Mouse (Mus musculus): ENCODE data around the gene Tfpi. TPM values are rescaled to one million over a fixed set of nuclear protein-coding genes. Genes with fewer than 3 reads are reported as not detected.
A peak's percentile ranks its signal among the peaks of the same experiment; 100 is the strongest.
"Not testable (repeated sequence)": the region's sequence is repeated elsewhere in the genome, so short reads cannot be mapped to it uniquely, and the experiment has no call there.

The Tfpi gene
- polyA plus RNA-seq (2015; fragmentation: Nextera tagmentation; extraction: Ambion mirVana), result 8.5 and 9.7 TPM in 2 replicates

DNA sequence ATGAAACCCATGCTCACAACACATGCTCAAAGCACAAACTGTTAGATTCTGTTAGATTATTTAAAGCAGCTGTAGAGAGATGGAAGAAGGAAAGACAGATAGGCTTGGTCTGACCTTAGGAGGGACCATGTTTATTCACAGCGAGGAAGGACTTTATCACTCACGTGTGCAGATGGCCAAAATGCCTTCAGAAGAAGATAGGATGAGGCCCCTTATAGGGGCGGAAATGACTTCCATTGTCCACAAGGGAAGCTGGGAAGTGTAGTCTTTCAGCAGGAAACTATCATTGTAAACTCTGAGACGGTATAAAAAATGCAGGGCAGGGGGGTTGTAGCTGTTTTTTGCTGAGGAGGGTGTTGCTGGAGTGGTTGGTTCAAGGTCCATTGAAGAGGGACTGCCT is at the start of gene Tfpi:
Gene Tfpi, minus strand, starts transcription at position 199 of the 400 bp plus-strand sequence.
- H3K36me3 ChIP-seq (ENCODE audit: poor library complexity, severe bottlenecking), result no peaks in the 10 kb centered on the region
- H3K27ac ChIP-seq, result no peak within 1 kb of the TSS
- no peak for ATAC-seq
- no peak within 1 kb of the TSS for H3K4me2 ChIP-seq
- H3K9ac ChIP-seq, result no peak within 1 kb of the TSS
- WGBS, result 76% methylated on average over 4 of the region's 4 CpGs
- H3K4me1 ChIP-seq, result no peaks in the 10 kb centered on the region
- H3K4me3 ChIP-seq, result no peak within 1 kb of the TSS
- no peaks in the 10 kb centered on the region for H3K9me3 ChIP-seq (replicated peaks)
- no peaks in the 10 kb centered on the region for H3K27me3 ChIP-seq

GRCm38 (mm10) chr2:84526221-84526620 is 49.6 kb upstream of the Tfpi start:
- Histone ChIP-seq H3K27ac (no peak overlapping the region), H3K4me1 (no peaks in the 10 kb centered on the region), H3K4me2 (no peak overlapping the region), H3K36me3 (ENCODE audit: poor library complexity, severe bottlenecking) (no peaks in the 10 kb centered on the region), H3K4me3 (no peak overlapping the region), H3K9ac (no peak overlapping the region), H3K27me3 (no peaks in the 10 kb centered on the region), H3K9me3 (replicated peaks) (no peaks in the 10 kb centered on the region)
- 81% methylated on average over 7 of the region's 7 CpGs for WGBS
- no peak for ATAC-seq

DNA sequence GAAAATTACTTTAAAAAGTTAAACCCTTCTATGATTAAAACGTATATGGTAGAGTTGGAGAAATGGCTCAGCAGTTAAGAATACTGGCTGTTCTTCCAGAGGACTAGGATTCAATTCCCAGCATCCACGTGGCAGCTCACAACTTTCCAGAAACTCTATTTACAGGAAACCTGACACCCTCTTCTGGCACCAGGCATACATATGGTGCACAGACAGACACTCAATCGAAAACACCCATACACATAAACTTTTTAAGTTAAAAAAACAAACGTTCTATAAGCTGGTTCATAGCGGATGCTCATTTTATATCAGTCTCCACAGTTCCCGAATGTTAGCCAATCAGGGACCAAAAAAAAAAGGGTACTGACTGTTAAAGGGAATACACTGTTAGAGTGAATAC is 49.2 kb upstream of the Tfpi start:
- Histone ChIP-seq H3K4me2 (no peak overlapping the region), H3K4me1 (no peaks in the 10 kb centered on the region), H3K4me3 (no peak overlapping the region), H3K9ac (no peak overlapping the region), H3K27me3 (no peaks in the 10 kb centered on the region), H3K36me3 (ENCODE audit: poor library complexity, severe bottlenecking) (no peaks in the 10 kb centered on the region), H3K9me3 (replicated peaks) (no peaks in the 10 kb centered on the region), H3K27ac (no peak overlapping the region)
- no peak for ATAC-seq
- WGBS, result 78% methylated on average over 6 of the region's 6 CpGs

GRCm38 (mm10) chr2:84525047-84525446 is 48.5 kb upstream of the Tfpi start:
- Histone ChIP-seq H3K36me3 (ENCODE audit: poor library complexity, severe bottlenecking) (no peaks in the 10 kb centered on the region), H3K9me3 (replicated peaks) (no peaks in the 10 kb centered on the region), H3K4me1 (no peaks in the 10 kb centered on the region), H3K27ac (no peak overlapping the region), H3K9ac (no peak overlapping the region), H3K4me3 (no peak overlapping the region), H3K4me2 (no peak overlapping the region), H3K27me3 (no peaks in the 10 kb centered on the region)
- no peak for ATAC-seq
- WGBS, result 91% methylated on average over 5 of the region's 5 CpGs

GRCm38 (mm10) chr2:84523994-84524393 is 47.4 kb upstream of the Tfpi start:
- H3K9me3 ChIP-seq (replicated peaks), result no peaks in the 10 kb centered on the region
- ATAC-seq, result no peak
- no peak overlapping the region for H3K4me2 ChIP-seq
- 77% methylated on average over 6 of the region's 6 CpGs for WGBS
- no peak overlapping the region for H3K27ac ChIP-seq
- H3K4me1 ChIP-seq, result no peaks in the 10 kb centered on the region
- no peak overlapping the region for H3K9ac ChIP-seq
- no peaks in the 10 kb centered on the region for H3K36me3 ChIP-seq (ENCODE audit: poor library complexity, severe bottlenecking)
- H3K4me3 ChIP-seq, result no peak overlapping the region
- H3K27me3 ChIP-seq, result no peaks in the 10 kb centered on the region

DNA sequence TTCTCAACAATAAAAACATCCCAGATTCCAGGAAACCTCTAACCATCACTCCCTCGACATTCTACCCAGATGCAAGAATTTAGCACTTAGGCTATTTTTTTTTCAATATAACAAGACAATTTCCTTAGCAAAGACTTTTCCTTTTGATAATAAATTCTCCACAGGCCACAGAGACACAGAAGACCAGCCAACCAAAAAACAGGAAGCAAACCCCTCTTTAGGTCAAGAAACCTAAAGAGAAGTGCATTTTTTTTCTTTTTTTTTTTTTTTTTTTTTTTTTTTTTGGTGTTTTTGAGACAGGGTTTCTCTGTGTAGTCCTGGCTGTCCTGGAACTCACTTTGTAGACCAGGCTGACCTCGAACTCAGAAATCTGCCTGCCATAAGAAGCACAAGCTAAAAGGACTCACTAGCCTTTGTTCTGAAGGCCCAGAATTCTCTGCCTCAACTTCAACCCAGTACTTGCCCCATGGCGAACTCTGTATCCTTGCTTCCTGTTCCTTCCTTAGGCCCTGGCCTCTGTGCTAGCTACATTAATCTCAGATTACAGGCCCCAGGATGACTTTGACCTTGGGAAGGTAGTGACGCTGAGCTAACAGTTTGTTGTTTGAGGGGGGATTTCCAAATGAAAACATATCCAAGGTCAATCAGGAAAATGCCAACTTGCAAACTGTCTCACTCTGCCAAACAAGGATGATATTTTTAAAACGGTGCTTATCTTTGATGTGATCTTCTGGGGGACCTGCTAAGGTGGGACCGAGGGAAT is 46.7 kb upstream of the Tfpi start:
- H3K36me3 ChIP-seq (ENCODE audit: poor library complexity, severe bottlenecking), result no peaks in the 10 kb centered on the region
- H3K4me1 ChIP-seq, result no peaks in the 10 kb centered on the region
- ATAC-seq, result no peak
- H3K9ac ChIP-seq, result no peak overlapping the region
- no peak overlapping the region for H3K4me3 ChIP-seq
- WGBS, result 85% methylated on average over 6 of the region's 6 CpGs
- H3K27ac ChIP-seq, result no peak overlapping the region
- H3K27me3 ChIP-seq, result no peaks in the 10 kb centered on the region
- H3K4me2 ChIP-seq, result no peak overlapping the region
- H3K9me3 ChIP-seq (replicated peaks), result no peaks in the 10 kb centered on the region

DNA sequence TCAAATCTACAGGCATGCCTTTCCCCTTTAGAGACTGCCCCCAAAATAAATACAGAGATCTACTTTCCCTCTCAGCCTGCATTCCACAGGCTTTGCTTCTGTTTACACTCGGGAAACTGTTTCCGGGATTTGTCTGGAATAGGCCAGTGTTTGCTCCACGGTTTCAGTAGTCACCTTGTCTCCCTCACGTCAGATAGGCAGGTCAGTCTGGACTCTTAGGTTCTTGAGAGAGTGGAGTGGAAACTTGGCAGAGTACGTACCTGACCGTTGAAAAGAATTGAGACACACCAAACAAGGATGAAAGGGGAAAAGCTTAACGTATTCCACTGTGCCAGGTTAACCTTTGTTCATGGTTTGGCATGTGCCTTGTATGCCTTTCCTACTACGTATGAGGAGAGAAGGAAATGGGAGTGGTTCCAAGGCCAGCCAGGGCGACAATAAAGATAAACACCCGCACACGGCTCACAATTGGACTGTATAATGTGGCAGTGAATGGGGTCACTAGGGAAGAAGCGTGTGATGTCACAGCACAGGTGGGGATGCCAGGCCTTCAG is 43.0 kb upstream of the Tfpi start:
- no peak overlapping the region for H3K4me2 ChIP-seq
- WGBS, result 77% methylated on average over 12 of the region's 12 CpGs
- H3K4me1 ChIP-seq, result no peaks in the 10 kb centered on the region
- H3K4me3 ChIP-seq, result no peak overlapping the region
- no peaks in the 10 kb centered on the region for H3K27me3 ChIP-seq
- ATAC-seq, result no peak
- no peak overlapping the region for H3K27ac ChIP-seq
- H3K36me3 ChIP-seq (ENCODE audit: poor library complexity, severe bottlenecking), result no peaks in the 10 kb centered on the region
- H3K9ac ChIP-seq, result no peak overlapping the region
- H3K9me3 ChIP-seq (replicated peaks), result 0 out of 2 replicates have a peak, but pooled peaks cover 4% of the 10 kb centered on the region

GRCm38 (mm10) chr2:84518767-84519166 is 42.2 kb upstream of the Tfpi start:
- Histone ChIP-seq H3K4me3 (no peak overlapping the region), H3K9ac (no peak overlapping the region), H3K4me1 (no peaks in the 10 kb centered on the region), H3K9me3 (replicated peaks) (0 out of 2 replicates have a peak, but pooled peaks cover 4% of the 10 kb centered on the region), H3K27me3 (no peaks in the 10 kb centered on the region), H3K36me3 (ENCODE audit: poor library complexity, severe bottlenecking) (no peaks in the 10 kb centered on the region), H3K27ac (no peak overlapping the region), H3K4me2 (no peak overlapping the region)
- no peak for ATAC-seq
- WGBS, result 62% methylated on average over 5 of the region's 5 CpGs

DNA sequence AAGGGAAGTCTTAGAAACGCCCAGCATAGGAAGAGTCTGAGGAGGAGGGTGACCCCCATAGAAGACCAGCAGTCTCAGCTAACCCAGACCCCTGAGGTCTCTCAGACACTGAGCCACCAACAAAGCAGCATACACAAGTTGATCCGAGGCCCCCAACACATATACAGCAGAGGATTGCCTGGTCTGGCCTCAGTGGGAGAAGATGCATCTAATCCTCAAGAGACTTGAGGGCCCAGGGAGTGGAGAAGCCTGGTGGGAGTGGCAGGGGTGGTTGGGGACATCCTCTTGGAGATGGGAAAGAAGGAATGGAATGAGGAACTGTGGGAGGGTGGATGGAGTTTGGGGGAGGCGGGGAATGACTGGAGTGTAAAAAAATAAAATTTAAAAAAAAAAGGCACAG is 36.7 kb upstream of the Tfpi start:
- WGBS, result 84% methylated on average over 3 of the region's 3 CpGs
- ATAC-seq, result no peak
- H3K27me3 ChIP-seq, result no peaks in the 10 kb centered on the region

GRCm38 (mm10) chr2:84511508-84511907 is 34.9 kb upstream of the Tfpi start:
- Histone ChIP-seq H3K9me3 (replicated peaks) (0 out of 2 replicates have a peak, but pooled peaks cover under 1% of the 10 kb centered on the region), H3K4me2 (no peak overlapping the region), H3K4me1 (no peaks in the 10 kb centered on the region), H3K9ac (no peak overlapping the region), H3K36me3 (ENCODE audit: poor library complexity, severe bottlenecking) (0 out of 2 replicates have a peak, but pooled peaks cover 5% of the 10 kb centered on the region), H3K27ac (no peak overlapping the region), H3K4me3 (no peak overlapping the region), H3K27me3 (no peaks in the 10 kb centered on the region)
- WGBS, result 79% methylated on average over 2 of the region's 2 CpGs
- no peak for ATAC-seq

More for the DNA sequence above, 36.7 kb upstream of the Tfpi start:
- H3K4me3 ChIP-seq, result no peak overlapping the region
- H3K9ac ChIP-seq, result no peak overlapping the region
- no peaks in the 10 kb centered on the region for H3K4me1 ChIP-seq
- H3K9me3 ChIP-seq (replicated peaks), result 0 out of 2 replicates have a peak, but pooled peaks cover 4% of the 10 kb centered on the region
- 0 out of 2 replicates have a peak, but pooled peaks cover 5% of the 10 kb centered on the region for H3K36me3 ChIP-seq (ENCODE audit: poor library complexity, severe bottlenecking)
- no peak overlapping the region for H3K4me2 ChIP-seq
- H3K27ac ChIP-seq, result no peak overlapping the region

- 92% methylated on average over 4 of the region's 4 CpGs for WGBS
- Histone ChIP-seq H3K9me3 (replicated peaks) (no peaks in the 10 kb centered on the region), H3K27ac (no peak overlapping the region), H3K4me3 (no peak overlapping the region), H3K4me2 (no peak overlapping the region), H3K36me3 (ENCODE audit: poor library complexity, severe bottlenecking) (0 out of 2 replicates have a peak, but pooled peaks cover 5% of the 10 kb centered on the region), H3K4me1 (no peaks in the 10 kb centered on the region), H3K9ac (no peak overlapping the region), H3K27me3 (no peaks in the 10 kb centered on the region)
- no peak for ATAC-seq
Observed at GRCm38 (mm10) chr2:84511036-84511435, 34.5 kb upstream of the Tfpi start.

GRCm38 (mm10) chr2:84504954-84505394 is 28.4 kb upstream of the Tfpi start:
- ATAC-seq, result peak; percentile 85
- H3K9me3 ChIP-seq (replicated peaks); H3K27me3 ChIP-seq; H3K4me1 ChIP-seq; H3K27ac ChIP-seq; H3K9ac ChIP-seq; H3K36me3 ChIP-seq (ENCODE audit: poor library complexity, severe bottlenecking): not testable (repeated sequence)
- Histone ChIP-seq H3K4me3 (peak overlapping the region; percentile 10; the same call in 1 of the 2 replicates), H3K4me2 (peak overlapping the region; percentile 42)
- 51% methylated on average over 6 of the region's 11 CpGs for WGBS
